Comparison of ENCODE assay signal across 8 mouse cellular contexts in the genomic region with DNA sequence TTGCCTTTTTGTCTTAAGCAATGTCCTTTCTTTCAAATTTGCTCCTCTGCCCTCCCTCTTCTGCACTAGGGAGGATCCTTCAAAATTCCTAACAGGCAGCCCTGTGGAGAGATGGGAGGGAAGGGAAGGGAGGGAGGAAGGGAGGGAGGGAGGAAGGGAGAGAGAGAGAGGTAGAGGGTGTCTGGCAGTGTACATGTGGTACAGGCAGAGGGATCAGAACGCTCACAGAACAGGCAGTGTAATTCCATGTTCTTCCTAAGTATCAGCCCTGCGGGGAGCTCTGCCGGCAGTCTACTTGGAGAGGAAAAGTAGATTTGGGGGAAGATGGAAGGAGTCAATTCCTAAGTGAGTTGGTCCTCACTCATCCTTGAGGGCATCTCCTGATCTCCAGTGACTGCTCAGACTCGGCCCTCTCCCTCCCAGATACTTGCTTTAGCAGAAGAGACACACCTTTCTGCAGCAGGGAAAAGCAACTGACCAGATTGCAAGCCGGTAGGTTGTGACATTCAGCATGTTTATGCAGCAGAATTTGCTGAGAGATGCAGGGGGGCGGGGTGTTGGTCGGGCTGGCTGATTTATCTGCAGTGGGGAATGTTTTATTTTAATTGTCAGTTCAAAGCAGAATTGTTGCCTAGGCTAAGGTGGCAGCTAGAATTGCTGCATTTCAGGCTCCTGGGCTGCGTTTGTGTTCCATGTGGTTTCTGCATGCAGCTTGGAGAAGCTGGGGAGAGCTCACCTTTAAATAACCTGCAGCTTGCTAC. TPM values are rescaled to one million over a fixed set of nuclear protein-coding genes. Genes with fewer than 3 reads are reported as not detected.
DNase-seq lines count a peak whose midpoint lies in the region; ATAC-seq and TF ChIP-seq lines count a peak whose summit lies in the region.

A gene (plus strand): TSS at position 190 of the 761 bp plus-strand sequence.

- TF ChIP-seq CTCF in heart, adult 2 months (IDR thresholded peaks at IDR 0.05), result no peak

- no peak within 1 kb of the TSS for H3K9ac ChIP-seq in heart, adult 2 months (ENCODE audit: low read depth, low read length)
- H3K9ac ChIP-seq in intestine, embryonic 16.5 days (ENCODE audit: low read depth, low read length), result no peak within 1 kb of the TSS

- no peaks in the 10 kb centered on the region for H3K4me1 ChIP-seq in heart, adult 2 months (ENCODE audit: control insufficient read depth, insufficient read depth, low read length)
- peaks cover 4% of the 10 kb centered on the region; the same call in 1 of the 2 replicates for H3K4me1 ChIP-seq in intestine, embryonic 16.5 days (ENCODE audit: control insufficient read depth, insufficient read depth, low read length)

- no peak for TF ChIP-seq EP300 in heart, adult 2 months (IDR thresholded peaks at IDR 0.05; ENCODE audit: insufficient read depth, low read depth, low read length)

- DNase-seq in heart, adult 2 months, result no peak
- no peak for DNase-seq in heart, adult 9 months (ENCODE audit: low spot score in 2 of 2)
- DNase-seq in adrenal gland, postnatal 4 days (ENCODE audit: low spot score in 2 of 2), result no peak
- peak in 1 of 2 experiments; percentile 55 for DNase-seq in frontal cortex, adult 2 months (ENCODE audit: extremely low spot score in 1 of 2, low spot score in 1 of 2)
- peak; percentile 78 for DNase-seq in telencephalon, adult 2 months (ENCODE audit: low read depth, low spot score)
- no peak for DNase-seq in spleen, postnatal 10 days (ENCODE audit: low spot score in 2 of 2)

- H3K79me2 ChIP-seq in heart, adult 2 months (replicated peaks; ENCODE audit: control insufficient read depth, insufficient read depth, low read length), result no peaks in the 10 kb centered on the region
- H3K79me2 ChIP-seq in macrophage (ENCODE audit: inconsistent target), result no peaks in the 10 kb centered on the region

- no peak within 1 kb of the TSS for H3K27ac ChIP-seq in heart, adult 2 months
- H3K27ac ChIP-seq in intestine, embryonic 16.5 days (ENCODE audit: low read length), result no peak within 1 kb of the TSS
- no peak within 1 kb of the TSS for H3K27ac ChIP-seq in macrophage

- no peak for TF ChIP-seq POLR2A in heart, adult 2 months (IDR thresholded peaks at IDR 0.05; ENCODE audit: insufficient read depth, low read depth, low read length)

- no peak within 1 kb of the TSS for H3K4me3 ChIP-seq in heart, adult 2 months
- H3K4me3 ChIP-seq in intestine, embryonic 16.5 days (ENCODE audit: low read length), result no peak within 1 kb of the TSS
- no peak within 1 kb of the TSS for H3K4me3 ChIP-seq in macrophage (ENCODE audit: inconsistent target)

- no peak for ATAC-seq in intestine, embryonic 16.5 days

- intact Hi-C loops in heart, adult 2 months (cut with DNase I), result no loop called here

- H3K4me2 ChIP-seq in intestine, embryonic 16.5 days (ENCODE audit: low read depth, low read length), result peak within 1 kb of the TSS; percentile 19; the same call in 1 of the 2 replicates

- H3K36me3 ChIP-seq in heart, adult 2 months (ENCODE audit: control insufficient read depth, insufficient read depth, low read length), result no peaks in the 10 kb centered on the region
- no peaks in the 10 kb centered on the region for H3K36me3 ChIP-seq in intestine, embryonic 16.5 days (ENCODE audit: control insufficient read depth, insufficient read depth, low read length)
- H3K36me3 ChIP-seq in macrophage (ENCODE audit: inconsistent target), result no peaks in the 10 kb centered on the region

- H3K9me3 ChIP-seq in intestine, embryonic 16.5 days (ENCODE audit: control insufficient read depth, low read length), result no peaks in the 10 kb centered on the region

- H3K27me3 ChIP-seq in heart, adult 2 months (ENCODE audit: control insufficient read depth, insufficient read depth, low read length), result no peaks in the 10 kb centered on the region
- H3K27me3 ChIP-seq in intestine, embryonic 16.5 days (replicated peaks; ENCODE audit: control insufficient read depth, insufficient read depth, low read length), result no peaks in the 10 kb centered on the region

- 43% methylated on average over 8 of the region's 8 CpGs for WGBS in heart, adult 2 months
- 36% methylated on average over 8 of the region's 8 CpGs for WGBS in intestine, embryonic 16.5 days
- WGBS in macrophage (ENCODE audit: missing documents), result 66% methylated on average over 8 of the region's 8 CpGs

RNA-seq across cellular contexts. Expression of the gene that starts here (rescaled TPM):
- total RNA-seq in heart, adult 2 months (2021), result 10 to 100 TPM; 20.0 to 21.0 TPM
- polyA plus RNA-seq in heart, adult 2 months (2012; rRNA removed), result 10.4 and 13.6 TPM in 2 replicates
- total RNA-seq in adrenal gland, postnatal 4 days (2021), result 10 to 100 TPM; 34.0 to 41.3 TPM
- 39.5 and 41.4 TPM in 2 replicates for polyA plus RNA-seq in frontal cortex, adult 2 months (2012; rRNA removed)
- polyA plus RNA-seq in intestine, embryonic 16.5 days (2015; fragmentation: Nextera tagmentation; extraction: Ambion mirVana), result 13.4 and 13.7 TPM in 2 replicates
- 100 to 1,000 TPM in 19 of 26 experiments, 10 to 100 TPM in 7; 59.6 to 327 (median 154) TPM for total RNA-seq in macrophage (2018; cell fraction: chromatin; rRNA removed)
- total RNA-seq in macrophage (2018; cell fraction: cytosol; rRNA removed), result 100 to 1,000 TPM in 1 of 26 experiments, 10 to 100 TPM in 25; 15.9 to 108 (median 42.8) TPM
- 100 to 1,000 TPM in 17 of 26 experiments, 10 to 100 TPM in 9; 36.2 to 328 (median 112) TPM for total RNA-seq in macrophage (2018; cell fraction: nucleus; rRNA removed)
- 21.7 to 39.5 TPM (median 24.2 TPM) in 3 replicates for polyA plus RNA-seq in macrophage (2018)
